In the genomic region with DNA sequence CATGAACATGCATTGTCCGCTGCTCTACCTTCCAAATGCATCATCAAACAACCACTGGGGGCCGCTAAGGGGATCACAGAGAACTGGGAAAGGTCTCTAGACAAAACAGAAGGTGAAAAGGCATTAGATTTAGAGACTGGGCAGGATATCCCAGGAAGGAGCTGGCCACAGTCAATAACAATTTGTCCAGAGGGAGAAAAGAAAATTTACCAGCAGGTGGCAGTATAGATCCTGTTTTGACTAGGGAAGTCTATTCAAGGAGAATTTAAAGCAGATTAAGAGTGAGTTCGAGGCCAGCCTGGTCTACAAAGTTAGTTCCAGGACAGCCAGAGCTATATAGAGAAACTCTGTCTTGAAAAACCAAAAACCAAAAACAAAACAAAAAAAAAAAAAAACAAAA, we compare ENCODE assay signal across 10 mouse cellular contexts.
A peak's percentile ranks its signal among the peaks of the same experiment; 100 is the strongest.
DNase-seq lines count a peak whose midpoint lies in the region; ATAC-seq and TF ChIP-seq lines count a peak whose summit lies in the region.
"Had no signal": no experiment of that assay in that cellular context is flagged by ENCODE, and none has a peak within 500 bp of the region (broad histone marks: within the 10 kb centered on the region; RNA-seq: fewer than 3 reads in every experiment).

No protein-coding gene starts in this region.

- in situ Hi-C loops in Patski (cut with MboI; ENCODE audit: low pct_unique_long_range_greater_than_20kb), result loop anchor here (5.0 to 25.0 kb wide), 2 partner anchors 328 to 738 kb away; no protein-coding TSS in a partner anchor

- no peak overlapping the region for H3K4me2 ChIP-seq in liver, postnatal 0 days (ENCODE audit: low read depth, low read length)
- H3K4me2 ChIP-seq in liver, embryonic 11.5 days, result no peak overlapping the region
- H3K4me2 ChIP-seq: hindbrain, embryonic 15.5 days; lung, embryonic 15.5 days had no signal

- no peaks in the 10 kb centered on the region for H3K27me3 ChIP-seq in heart, adult 2 months (ENCODE audit: control insufficient read depth, insufficient read depth, low read length)
- H3K27me3 ChIP-seq in liver, postnatal 0 days (ENCODE audit: insufficient read depth, low read length), result no peaks in the 10 kb centered on the region
- no peaks in the 10 kb centered on the region for H3K27me3 ChIP-seq in liver, embryonic 11.5 days (replicated peaks; ENCODE audit: control insufficient read depth, insufficient read depth, low read length)
- no peaks in the 10 kb centered on the region for H3K27me3 ChIP-seq in Patski
- H3K27me3 ChIP-seq: hindbrain, embryonic 15.5 days; lung, embryonic 15.5 days had no signal

- no peak for TF ChIP-seq EP300 in heart, adult 2 months (IDR thresholded peaks at IDR 0.05; ENCODE audit: insufficient read depth, low read depth, low read length)
- no peak for TF ChIP-seq EP300 in liver, postnatal 0 days (IDR thresholded peaks at IDR 0.05; ENCODE audit: low read depth)

- TF ChIP-seq CTCF in heart, adult 2 months (IDR thresholded peaks at IDR 0.05), result peak; percentile 67
- peak; percentile 54 for TF ChIP-seq CTCF in liver, postnatal 0 days (IDR thresholded peaks at IDR 0.05; ENCODE audit: low read depth)
- TF ChIP-seq CTCF in Patski (IDR thresholded peaks at IDR 0.05), result peak; percentile 55

- ATAC-seq in liver, postnatal 0 days, result no peak
- ATAC-seq in liver, embryonic 11.5 days (replicated peaks; ENCODE audit: low FRiP score), result no peak
- no peak for ATAC-seq in Patski

- 63% methylated on average over 3 of the region's 3 CpGs for WGBS in heart, adult 2 months
- WGBS in liver, postnatal 0 days (ENCODE audit: insufficient replicate concordance), result 55% methylated on average over 3 of the region's 3 CpGs
- WGBS in liver, embryonic 11.5 days, result 46% methylated on average over 3 of the region's 3 CpGs

- no peaks in the 10 kb centered on the region for H3K79me2 ChIP-seq in heart, adult 2 months (replicated peaks; ENCODE audit: control insufficient read depth, insufficient read depth, low read length)

- H3K9me3 ChIP-seq in liver, postnatal 0 days (ENCODE audit: low read length), result no peaks in the 10 kb centered on the region
- no peaks in the 10 kb centered on the region for H3K9me3 ChIP-seq in liver, embryonic 11.5 days (ENCODE audit: control insufficient read depth, low read length)
- H3K9me3 ChIP-seq: hindbrain, embryonic 15.5 days; lung, embryonic 15.5 days had no signal

- no peak overlapping the region for H3K9ac ChIP-seq in heart, adult 2 months (ENCODE audit: low read depth, low read length)
- H3K9ac ChIP-seq in liver, postnatal 0 days (replicated peaks), result no peak overlapping the region
- no peak overlapping the region for H3K9ac ChIP-seq in liver, embryonic 11.5 days (ENCODE audit: low read depth, low read length)
- H3K9ac ChIP-seq: hindbrain, embryonic 15.5 days; lung, embryonic 15.5 days had no signal

- CTCF ChIA-PET in Patski (lab: Charles Lee), result interaction anchor here (1.0 to 2.8 kb wide), 5 partner anchors 9 to 331 kb away, joined by 3 to 9 read pairs (median 4); no protein-coding TSS in a partner anchor

- H3K36me3 ChIP-seq in heart, adult 2 months (ENCODE audit: control insufficient read depth, insufficient read depth, low read length), result no peaks in the 10 kb centered on the region
- no peaks in the 10 kb centered on the region for H3K36me3 ChIP-seq in liver, postnatal 0 days (replicated peaks; ENCODE audit: insufficient read depth, low read length)
- H3K36me3 ChIP-seq in liver, embryonic 11.5 days (ENCODE audit: control insufficient read depth, insufficient read depth, low read length), result no peaks in the 10 kb centered on the region
- H3K36me3 ChIP-seq: hindbrain, embryonic 15.5 days; lung, embryonic 15.5 days had no signal

- TF ChIP-seq POLR2A in heart, adult 2 months (IDR thresholded peaks at IDR 0.05; ENCODE audit: insufficient read depth, low read depth, low read length), result no peak

- no peak overlapping the region for H3K4me3 ChIP-seq in heart, adult 2 months
- no peak overlapping the region for H3K4me3 ChIP-seq in liver, postnatal 0 days (ENCODE audit: low read depth, low read length)
- no peak overlapping the region for H3K4me3 ChIP-seq in liver, embryonic 11.5 days (ENCODE audit: low read depth, low read length)
- H3K4me3 ChIP-seq: hindbrain, embryonic 15.5 days; lung, embryonic 15.5 days had no signal

- POLR2A ChIA-PET in Patski (lab: Charles Lee), result no interaction called here

- no peaks in the 10 kb centered on the region; the same call in 1 of the 2 replicates for H3K4me1 ChIP-seq in heart, adult 2 months (ENCODE audit: control insufficient read depth, insufficient read depth, low read length)
- H3K4me1 ChIP-seq in liver, postnatal 0 days (ENCODE audit: insufficient read depth), result no peaks in the 10 kb centered on the region
- H3K4me1 ChIP-seq in liver, embryonic 11.5 days (replicated peaks; ENCODE audit: control insufficient read depth, insufficient read depth, low read length), result no peaks in the 10 kb centered on the region
- H3K4me1 ChIP-seq: hindbrain, embryonic 15.5 days; lung, embryonic 15.5 days had no signal

- intact Hi-C loops in heart, adult 2 months (cut with DNase I), result loop anchor here (1.0 kb wide), 1 partner anchor 326 kb away; no protein-coding TSS in a partner anchor

- H3K27ac ChIP-seq in heart, adult 2 months, result no peak overlapping the region
- no peak overlapping the region for H3K27ac ChIP-seq in liver, postnatal 0 days (ENCODE audit: low read depth)
- no peak overlapping the region for H3K27ac ChIP-seq in liver, embryonic 11.5 days (ENCODE audit: low read depth, low read length)
- H3K27ac ChIP-seq: hindbrain, embryonic 15.5 days; lung, embryonic 15.5 days had no signal

- DNase-seq in heart, adult 2 months, result no peak
- DNase-seq in heart, adult 11 months, result no peak
- DNase-seq in liver, postnatal 0 days, result no peak
- DNase-seq in liver, embryonic 11.5 days (ENCODE audit: low spot score), result no peak
- DNase-seq in Patski (ENCODE audit: low read depth, low spot score), result no peak
- peak; percentile 28 for DNase-seq in lung, postnatal 14 days
- DNase-seq in spleen, postnatal 36 days (ENCODE audit: low spot score in 2 of 2), result no peak
- no peak for DNase-seq in T-cell, adult 2 months (ENCODE audit: low spot score)
